Mouse (Mus musculus) left cerebral cortex, postnatal 25 days (tissue): ENCODE results near the gene Camk2g. TPM values are rescaled to one million over a fixed set of nuclear protein-coding genes. Genes with fewer than 3 reads are reported as not detected.

Experiments used
- DNase-seq, 2 experiments: peaks; one replicate each; pipeline ENCODE4 v3.0.0; 2022; ENCODE audit warnings: low spot score in 2 of 2, mixed read lengths in 1 of 2
- intact Hi-C: fragments of 180-260 bp; cut with DNase I; formaldehyde crosslinking; loops from one replicate; pipeline ENCODE4 v1.15.1; 2025
- total RNA-seq, 2 experiments: library from RNA; stranded (reverse); gene quantifications; 2 replicates each; pipeline ENCODE4 v1.2.3; 2021

Camk2g gene
- total RNA-seq, 2 experiments from 2014 or later: 292 to 312 TPM

GRCm38 (mm10) chr14:20811236-20811635 is 17.3 kb upstream of the Camk2g start:
- intact Hi-C loops: no loop called here
- DNase-seq: no peak

GRCm38 (mm10) chr14:20809820-20810219 is 15.9 kb upstream of the Camk2g start:
- DNase-seq: no peak
- intact Hi-C loops: loop anchor here (5.0 kb wide), 1 partner anchor 182 kb away; no protein-coding TSS in a partner anchor

- no peak for DNase-seq
- intact Hi-C loops: loop anchor here (5.0 kb wide), 1 partner anchor 183 kb away; no protein-coding TSS in a partner anchor
Measured at GRCm38 (mm10) chr14:20809349-20809748, 15.5 kb upstream of the Camk2g start.

GRCm38 (mm10) chr14:20806116-20806840 is 12.4 kb upstream of the Camk2g start:
- no peak for DNase-seq
- intact Hi-C loops: loop anchor here (5.0 kb wide), 1 partner anchor 186 kb away; no protein-coding TSS in a partner anchor

GRCm38 (mm10) chr14:20804964-20805672 is 11.2 kb upstream of the Camk2g start:
- DNase-seq: peak; percentile 47 to 68
- intact Hi-C loops: loop anchor here (5.0 kb wide), 2 partner anchors 187 to 212 kb away; no protein-coding TSS in a partner anchor

GRCm38 (mm10) chr14:20804481-20804880 is 10.6 kb upstream of the Camk2g start:
- intact Hi-C loops: loop anchor here (5.0 kb wide), 1 partner anchor 213 kb away; no protein-coding TSS in a partner anchor

GRCm38 (mm10) chr14:20803606-20803938 is 9.7 kb upstream of the Camk2g start:
- DNase-seq: peak; percentile 69 to 84
- intact Hi-C loops: loop anchor here (1.0 to 5.0 kb wide), 2 partner anchors 70 to 214 kb away; no protein-coding TSS in a partner anchor

More at GRCm38 (mm10) chr14:20804481-20804880, 10.6 kb upstream of the Camk2g start:
- no peak for DNase-seq

- DNase-seq: no peak
- intact Hi-C loops: loop anchor here (1.0 to 5.0 kb wide), 2 partner anchors 70 to 214 kb away; no protein-coding TSS in a partner anchor
Measured at GRCm38 (mm10) chr14:20802926-20803605, 9.2 kb upstream of the Camk2g start.

- peak; percentile 82 to 91 for DNase-seq
- intact Hi-C loops: loop anchor here (1.0 kb wide), 1 partner anchor 32 kb away; no protein-coding TSS in a partner anchor
Measured at GRCm38 (mm10) chr14:20798761-20799160, 4.9 kb upstream of the Camk2g start.

GRCm38 (mm10) chr14:20798300-20798699 is 4.4 kb upstream of the Camk2g start:
- DNase-seq: no peak
- intact Hi-C loops: loop anchor here (1.0 kb wide), 1 partner anchor 32 kb away; no protein-coding TSS in a partner anchor

- intact Hi-C loops: no loop called here
- DNase-seq: no peak
Measured at GRCm38 (mm10) chr14:20796643-20797042, 2.8 kb upstream of the Camk2g start.

- intact Hi-C loops: no loop called here
- DNase-seq: no peak
Measured at GRCm38 (mm10) chr14:20796170-20796569, 2.3 kb upstream of the Camk2g start.

GRCm38 (mm10) chr14:20795423-20796152 is 1.7 kb upstream of the Camk2g start:
- intact Hi-C loops: no loop called here
- no peak for DNase-seq

GRCm38 (mm10) chr14:20794589-20794988 is 701 bp upstream of the Camk2g start:
- no peak for DNase-seq
- intact Hi-C loops: loop anchor here (5.0 kb wide), 1 partner anchor 37 kb away; no protein-coding TSS in a partner anchor

GRCm38 (mm10) chr14:20792922-20793757 is 748 bp downstream of the Camk2g start:
- intact Hi-C loops: loop anchor here (5.0 kb wide), 1 partner anchor 36 kb away; no protein-coding TSS in a partner anchor
- DNase-seq: peak in 1 of 2 experiments; percentile 21

- peak; percentile 31 to 79 for DNase-seq
- intact Hi-C loops: loop anchor here (5.0 kb wide), 1 partner anchor 35 kb away; no protein-coding TSS in a partner anchor
Measured at GRCm38 (mm10) chr14:20792243-20792921, 1.5 kb downstream of the Camk2g start.

- intact Hi-C loops: loop anchor here (5.0 kb wide), 1 partner anchor 34 kb away; no protein-coding TSS in a partner anchor
- peak; percentile 29 to 56 for DNase-seq
Measured at GRCm38 (mm10) chr14:20791511-20792242, 2.2 kb downstream of the Camk2g start.
